In the genomic region with DNA sequence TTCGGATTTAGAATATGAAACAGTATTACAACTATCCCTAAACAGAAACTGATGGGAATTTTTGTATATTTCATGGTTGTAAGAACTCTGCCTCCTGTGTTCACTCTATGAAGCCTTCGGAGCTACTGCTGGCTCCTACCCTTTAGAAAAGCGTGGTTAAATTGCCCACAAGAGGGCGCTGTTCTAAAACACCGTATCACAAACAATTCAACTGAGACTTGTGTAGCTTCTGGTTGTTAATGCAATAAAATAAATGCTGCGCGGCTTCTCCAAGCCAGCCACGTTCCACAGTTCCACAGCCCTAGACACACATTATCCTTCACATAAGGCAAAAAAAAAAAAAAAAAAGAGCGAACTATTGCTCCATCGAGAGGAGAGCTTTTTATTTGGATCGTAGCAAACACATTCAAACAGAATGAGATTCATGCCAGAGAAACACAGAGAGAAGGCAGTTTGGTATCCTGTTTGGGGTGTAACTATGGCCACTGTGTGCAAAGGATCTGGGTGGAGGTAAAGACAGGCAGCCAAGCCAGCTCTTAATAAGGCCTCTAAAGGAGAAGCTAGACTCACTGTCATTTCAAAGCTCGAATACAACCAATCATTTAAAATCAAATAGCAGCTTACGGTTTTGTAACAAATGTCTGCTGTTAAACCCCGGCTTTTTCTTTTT, we compare ENCODE assay signal across 1 mouse cellular context.
TF ChIP-seq lines count a peak whose summit lies in the region.

No protein-coding gene starts in this region.

TF ChIP-seq in MEL, 35 proteins besides CTCF, POLR2A, EP300 and RAD21 (continued from another document):
- TF ChIP-seq CHD1 (IDR thresholded peaks at IDR 0.05; ENCODE audit: low read depth, low read length) = no peak
- no peak for TF ChIP-seq RCOR1 (IDR thresholded peaks at IDR 0.05; ENCODE audit: low read depth, low read length)
- no peak for TF ChIP-seq MAZ (IDR thresholded peaks at IDR 0.05; ENCODE audit: low read depth, low read length)
